Mouse (Mus musculus) CH12.LX (cell line): ENCODE results near the gene Ppp1r13l.

Source experiments
- CTCF ChIP-seq, 2 experiments: IDR thresholded peaks in 1 of 2; conservative IDR thresholded peaks in 1 of 2; 2 replicates each; pipeline ENCODE4 v1.5.1; 2011 to 2012; ENCODE audit warnings: low read depth in 2 of 2, low read length in 2 of 2, improper control_type of control experiment in 1 of 2, inconsistent platforms in 1 of 2, mild to moderate bottlenecking in 1 of 2, moderate library complexity in 1 of 2
- HCFC1 ChIP-seq: IDR thresholded peaks from 2 replicates; pipeline ENCODE4 v1.6.1; 2012; ENCODE audit warnings: low read depth, mild to moderate bottlenecking, inconsistent platforms, low read length, improper control_type of control experiment
- MAFK ChIP-seq: IDR thresholded peaks from 2 replicates; pipeline ENCODE4 v1.6.1; 2011; ENCODE audit warnings: low read length, improper control_type of control experiment; ENCODE audit not compliant: insufficient replicate concordance
- MAX ChIP-seq: IDR thresholded peaks from 2 replicates; pipeline ENCODE4 v1.6.1; 2011; ENCODE audit warnings: low read length, improper control_type of control experiment
- MEF2A ChIP-seq: IDR thresholded peaks from 2 replicates; pipeline ENCODE4 v1.6.1; 2014; ENCODE audit warnings: low read depth, mild to moderate bottlenecking, inconsistent platforms, low read length, improper control_type of control experiment, borderline replicate concordance
- NRF1 ChIP-seq: IDR thresholded peaks from 2 replicates; pipeline ENCODE4 v1.6.1; 2014; ENCODE audit warnings: low read depth, mild to moderate bottlenecking, inconsistent platforms, low read length, improper control_type of control experiment, moderate library complexity
- PAX5 ChIP-seq: IDR thresholded peaks from 2 replicates; pipeline ENCODE4 v1.6.1; 2012; ENCODE audit warnings: low read length, inconsistent platforms, mixed read lengths
- POLR2A ChIP-seq: IDR thresholded peaks from 2 replicates; pipeline ENCODE4 v1.6.1; 2011; ENCODE audit warnings: low read depth, mild to moderate bottlenecking, improper control_type of control experiment, low read length
- POLR2AphosphoS2 ChIP-seq: IDR thresholded peaks from 2 replicates; pipeline ENCODE4 v1.6.1; 2011; ENCODE audit warnings: low read depth, low read length, improper control_type of control experiment
- UBTF ChIP-seq: IDR thresholded peaks from 2 replicates; pipeline ENCODE4 v1.6.1; 2012; ENCODE audit warnings: low read depth, mild to moderate bottlenecking, inconsistent platforms, low read length, improper control_type of control experiment, moderate library complexity
- ZKSCAN1 ChIP-seq: IDR thresholded peaks from 2 replicates; pipeline ENCODE4 v1.6.1; 2012; ENCODE audit warnings: low read depth, inconsistent platforms, low read length, improper control_type of control experiment, borderline replicate concordance

DNA sequence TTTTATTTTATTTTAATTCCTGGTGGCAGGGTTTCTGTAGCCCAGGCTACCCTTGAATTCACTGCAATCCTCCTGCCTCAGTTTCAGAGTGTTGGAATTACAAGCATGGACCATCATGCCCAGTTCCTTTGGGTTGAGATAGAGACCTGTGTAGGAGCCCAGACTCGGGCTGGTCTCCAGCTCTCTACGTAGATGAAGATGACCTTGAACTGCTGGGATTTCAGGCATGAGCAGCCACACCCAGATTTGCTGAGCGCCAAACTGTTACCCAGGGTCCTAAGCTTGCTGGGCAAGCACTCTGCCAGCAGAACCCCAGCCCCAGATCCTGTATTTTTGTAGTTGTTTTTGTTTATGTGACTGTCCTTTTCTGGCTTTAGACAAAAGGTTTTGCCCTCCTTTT is 54.0 kb downstream of the Ppp1r13l start:
- no peak for TF ChIP-seq HCFC1
- no peak for TF ChIP-seq POLR2AphosphoS2
- TF ChIP-seq MAFK, result no peak
- no peak for TF ChIP-seq ZKSCAN1
- no peak for TF ChIP-seq UBTF
- no peak for TF ChIP-seq POLR2A
- no peak for TF ChIP-seq PAX5
- TF ChIP-seq NRF1, result no peak
- TF ChIP-seq MAX, result no peak
- TF ChIP-seq MEF2A, result no peak
- TF ChIP-seq CTCF (conservative IDR thresholded peaks at IDR 0.05 in 1 of 2, IDR thresholded peaks at IDR 0.05 in 1 of 2; ENCODE audit: low read depth in 2 of 2, low read length in 2 of 2), result no peak
